Mouse (Mus musculus) brown adipose tissue, adult 24 weeks (tissue): ENCODE data around the gene Kat2b. TPM values are rescaled to one million over a fixed set of nuclear protein-coding genes. Genes with fewer than 3 reads are reported as not detected.
"Not testable (repeated sequence)": the region's sequence is repeated elsewhere in the genome, so short reads cannot be mapped to it uniquely, and the experiment has no call there.

Source experiments
- H3K27ac ChIP-seq: fragments of 200-500 bp; replicated peaks from 2 replicates; pipeline ENCODE4 v1.5.1; 2012; ENCODE audit warnings: low read depth, mild to moderate bottlenecking, low read length
- H3K4me1 ChIP-seq: fragments of 200-500 bp; 2 replicates; pipeline ENCODE4 v1.6.1; 2012; ENCODE audit warnings: low read length, mixed read lengths; ENCODE audit not compliant: control insufficient read depth, insufficient read depth, insufficient read length
- H3K4me3 ChIP-seq: fragments of 200-500 bp; 2 replicates; pipeline ENCODE4 v1.5.1; 2012; ENCODE audit warnings: low read depth, mild to moderate bottlenecking, low read length, moderate library complexity; ENCODE audit not compliant: insufficient read depth
- polyA plus RNA-seq: library from polyadenylated mRNA; stranded (reverse); fragments of >200 nt; gene quantifications from 2 replicates; pipeline ENCODE4 v1.2.4, GENCODE M21; 2012; ENCODE audit not compliant: missing spikeins, insufficient read depth, insufficient read length

Gene Kat2b
- 33.2 and 52.3 TPM in 2 replicates for polyA plus RNA-seq

- Histone ChIP-seq H3K4me3 (peak within 1 kb of the TSS; percentile 80), H3K27ac (peak within 1 kb of the TSS; percentile 88), H3K4me1 (peaks cover 13% of the 10 kb centered on the region)
These were observed at the start of gene Kat2b for GRCm38 (mm10) chr17:53566161-53566918. Gene Kat2b, plus strand, starts transcription at chr17:53566861.

DNA sequence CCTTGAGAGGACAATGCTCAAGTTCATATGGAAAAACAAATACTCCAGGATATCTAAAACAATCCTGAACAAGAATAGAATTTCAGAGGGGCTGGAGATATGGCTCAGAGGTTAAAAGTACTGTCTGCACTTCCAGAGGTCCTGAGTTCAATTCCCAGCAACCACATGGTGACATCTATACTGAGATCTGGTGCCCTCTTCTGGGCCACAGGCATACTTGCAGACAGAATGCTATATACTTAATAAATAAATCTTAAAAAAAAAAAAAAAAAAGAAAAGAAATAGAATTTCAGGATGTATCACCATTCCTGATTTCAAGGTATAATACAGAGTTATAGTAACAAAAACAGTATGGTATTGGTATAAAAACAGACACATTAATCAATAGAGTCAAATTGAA lies 47.3 kb upstream of the Kat2b start:
- Histone ChIP-seq H3K4me1 (no peaks in the 10 kb centered on the region), H3K27ac (no peak overlapping the region), H3K4me3 (no peak overlapping the region)

- Histone ChIP-seq H3K4me1 (no peaks in the 10 kb centered on the region), H3K27ac (no peak overlapping the region), H3K4me3 (no peak overlapping the region)
These were observed 46.2 kb upstream of the Kat2b start for GRCm38 (mm10) chr17:53520509-53520908.

DNA sequence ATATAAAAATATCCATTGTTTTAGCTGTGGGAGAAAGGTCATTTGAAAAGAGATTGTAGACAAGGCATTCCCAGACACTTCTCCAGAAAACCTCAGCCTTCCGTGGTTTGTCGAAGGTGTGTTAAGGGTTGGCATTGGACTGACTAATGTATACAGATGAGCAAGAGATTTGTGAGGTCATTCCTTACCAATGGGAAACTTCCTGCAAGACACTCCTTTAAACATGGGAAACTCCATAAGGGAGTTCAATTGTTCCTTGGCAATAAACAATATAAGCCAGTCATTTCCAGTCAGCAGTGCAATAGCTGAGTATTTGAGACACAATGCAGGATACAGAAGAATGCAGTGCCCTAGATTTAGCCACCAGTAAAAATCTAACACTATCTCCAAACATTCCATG lies 38.6 kb upstream of the Kat2b start:
- no peaks in the 10 kb centered on the region for H3K4me1 ChIP-seq
- H3K4me3 ChIP-seq = no peak overlapping the region
- no peak overlapping the region for H3K27ac ChIP-seq

DNA sequence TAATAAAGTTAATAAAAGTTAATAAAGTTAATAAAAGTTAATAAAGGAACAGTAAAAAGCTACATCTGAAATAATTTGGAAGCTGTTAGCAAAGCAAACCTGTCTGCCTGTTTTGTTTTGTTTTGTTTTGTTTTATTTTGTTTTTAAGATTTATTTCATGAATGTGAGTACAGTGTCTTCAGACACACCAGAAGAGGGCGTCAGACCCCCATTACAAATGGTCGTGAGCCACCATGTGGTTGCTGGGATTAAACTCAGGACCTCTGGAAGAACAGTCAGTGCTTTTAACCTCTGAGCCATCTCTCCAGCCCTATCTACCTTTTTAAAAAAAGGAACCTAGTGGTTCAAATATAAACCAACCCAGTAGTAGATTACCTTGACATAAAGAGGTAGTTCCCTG lies 35.5 kb upstream of the Kat2b start:
- H3K4me1 ChIP-seq = no peaks in the 10 kb centered on the region
- H3K27ac ChIP-seq = no peak overlapping the region
- no peak overlapping the region for H3K4me3 ChIP-seq

GRCm38 (mm10) chr17:53532425-53532824 lies 34.2 kb upstream of the Kat2b start:
- H3K27ac ChIP-seq = no peak overlapping the region
- no peak overlapping the region for H3K4me3 ChIP-seq
- H3K4me1 ChIP-seq = no peaks in the 10 kb centered on the region

- H3K4me3 ChIP-seq, H3K27ac ChIP-seq, H3K4me1 ChIP-seq: not testable (repeated sequence)
These were observed 27.3 kb upstream of the Kat2b start, which contains the start of gene Pp2d1 for GRCm38 (mm10) chr17:53539351-53539750. Gene Pp2d1, minus strand, starts transcription at chr17:53539451.

DNA sequence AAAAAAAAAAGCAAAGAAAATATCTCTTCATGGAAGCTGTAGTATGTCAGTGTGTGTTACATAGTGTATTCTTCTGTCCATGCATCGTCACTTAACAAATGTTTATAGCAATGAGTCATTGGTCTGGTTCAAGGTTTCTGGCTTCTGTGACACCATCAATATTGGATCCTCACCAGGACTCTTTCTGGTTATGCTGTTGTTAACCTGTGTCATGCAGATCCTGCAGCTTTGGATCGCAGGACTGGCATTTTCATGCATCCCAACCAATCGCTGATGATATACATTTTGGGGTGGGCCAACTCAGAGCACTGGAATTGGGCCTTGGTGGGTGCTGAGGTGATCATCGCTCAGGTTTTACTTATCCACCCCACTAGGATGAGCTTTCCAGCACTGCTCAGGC lies 24.1 kb upstream of the Kat2b start:
- Histone ChIP-seq H3K4me3 (no peak overlapping the region), H3K4me1 (peaks cover 2% of the 10 kb centered on the region; the same call in 1 of the 2 replicates), H3K27ac (no peak overlapping the region)

GRCm38 (mm10) chr17:53543591-53544324 lies 22.9 kb upstream of the Kat2b start:
- Histone ChIP-seq H3K27ac (peak overlapping the region; percentile 34; the same call in 1 of the 2 replicates), H3K4me1 (peaks cover 2% of the 10 kb centered on the region; the same call in 1 of the 2 replicates), H3K4me3 (no peak overlapping the region)

DNA sequence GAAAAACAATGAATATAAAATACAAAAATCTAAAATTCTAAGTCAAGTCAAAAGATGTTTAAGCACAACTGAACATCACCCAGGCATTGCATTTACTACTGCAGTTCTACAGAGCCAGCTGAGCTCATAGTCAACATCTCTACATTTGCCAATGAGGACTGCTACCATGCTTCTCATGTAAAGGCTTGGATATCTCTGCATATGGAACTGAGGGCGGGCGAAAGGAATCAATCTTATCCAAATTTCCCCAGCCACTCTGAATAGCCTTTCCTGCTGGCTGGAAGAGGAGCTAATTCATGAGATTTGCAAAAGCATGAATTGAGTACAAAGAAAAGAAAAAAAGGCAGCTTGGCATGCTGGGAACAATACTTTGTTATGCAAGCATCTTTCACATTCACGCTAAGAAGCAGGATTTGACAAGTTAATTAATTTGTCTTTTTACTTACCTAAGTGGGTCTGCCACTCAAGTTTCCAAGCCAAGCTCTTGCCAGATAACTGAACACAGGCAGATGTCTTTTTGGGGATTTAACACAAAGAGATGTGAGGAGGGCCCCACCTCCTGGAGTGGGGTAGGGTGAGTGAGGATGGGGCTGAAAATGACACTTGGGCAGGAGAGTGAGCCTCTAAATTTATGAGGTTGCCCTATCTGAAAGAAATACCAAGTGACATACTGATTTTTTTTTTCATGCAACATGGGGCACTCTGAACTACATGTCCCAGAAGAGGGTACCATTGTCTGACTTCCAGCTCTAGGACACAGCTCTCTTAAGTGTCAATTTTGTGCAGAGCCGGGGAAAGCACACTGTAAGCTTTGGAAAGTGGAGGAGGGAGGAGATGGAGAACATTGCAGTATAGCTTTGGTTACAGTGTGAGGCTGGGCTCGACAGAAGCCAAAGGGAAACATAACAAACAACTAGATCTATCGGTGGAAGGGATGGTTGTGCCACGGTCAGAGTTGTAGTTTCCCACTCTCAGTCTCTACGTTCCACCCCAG lies 15.1 kb upstream of the Kat2b start:
- H3K27ac ChIP-seq = no peak overlapping the region
- H3K4me3 ChIP-seq = no peak overlapping the region

DNA sequence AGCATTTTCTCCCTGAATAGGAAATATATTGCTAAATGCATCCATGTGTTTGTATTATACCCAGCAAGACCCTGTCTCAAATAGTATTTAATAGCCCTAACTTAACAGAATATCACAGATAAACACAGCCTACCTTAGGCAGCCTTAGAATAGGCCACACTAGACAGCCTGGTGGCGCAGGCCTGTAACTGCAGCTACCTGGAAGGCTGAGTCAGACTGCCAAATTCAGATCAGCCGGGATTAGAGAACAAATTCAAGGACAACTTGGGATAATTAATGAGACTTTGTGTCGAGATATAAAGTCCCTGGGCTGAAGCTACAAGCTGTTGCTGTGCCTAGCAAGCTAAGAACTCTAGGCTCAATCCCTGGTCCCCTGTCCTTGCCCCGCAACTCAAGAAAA lies 12.6 kb upstream of the Kat2b start:
- Histone ChIP-seq H3K4me3 (no peak overlapping the region), H3K27ac (no peak overlapping the region), H3K4me1 (no peaks in the 10 kb centered on the region)

More for the DNA sequence above, 15.1 kb upstream of the Kat2b start:
- H3K4me1 ChIP-seq = no peaks in the 10 kb centered on the region

DNA sequence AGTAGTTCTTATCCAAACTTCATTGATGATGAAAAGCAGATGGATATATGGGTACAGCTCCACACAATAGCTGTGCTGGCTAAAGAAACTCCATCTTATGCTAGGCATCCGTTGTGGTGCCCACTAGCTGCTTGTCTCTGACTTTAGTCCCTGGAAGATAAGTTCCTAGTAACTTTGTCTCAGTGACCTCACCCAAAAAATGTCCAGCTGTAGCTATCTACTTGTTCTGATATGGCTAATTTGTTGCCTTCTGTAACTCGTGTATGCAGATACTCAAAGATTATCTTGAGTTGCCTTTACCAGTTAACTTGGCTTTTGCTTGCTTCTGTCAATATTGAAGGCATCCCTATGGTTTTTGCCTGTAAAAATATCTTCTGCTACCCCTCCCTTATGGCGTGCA lies 11.8 kb upstream of the Kat2b start:
- Histone ChIP-seq H3K4me1 (no peaks in the 10 kb centered on the region), H3K4me3 (no peak overlapping the region), H3K27ac (no peak overlapping the region)

GRCm38 (mm10) chr17:53557443-53557842 lies 9.2 kb upstream of the Kat2b start:
- no peak overlapping the region for H3K27ac ChIP-seq
- H3K4me3 ChIP-seq = no peak overlapping the region
- no peaks in the 10 kb centered on the region for H3K4me1 ChIP-seq

DNA sequence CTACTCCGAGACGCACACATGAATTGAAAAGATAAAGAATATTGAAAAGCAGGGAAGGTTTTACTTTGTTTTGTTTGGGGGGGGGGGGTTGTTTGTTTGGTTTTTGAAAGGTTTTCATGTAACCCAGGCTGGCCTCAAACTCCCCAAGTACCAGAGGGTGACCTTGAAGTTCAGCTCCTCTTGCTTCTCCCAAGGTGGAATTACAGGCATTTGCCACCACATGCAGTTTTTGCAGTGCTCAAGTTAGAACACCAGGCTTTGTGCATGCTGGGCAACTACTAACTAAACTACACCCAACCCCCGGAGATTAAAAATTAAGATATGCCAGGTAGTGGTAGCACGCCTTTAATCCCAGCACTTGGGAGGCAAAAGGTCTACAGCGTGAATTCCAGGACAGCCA lies 7.0 kb upstream of the Kat2b start:
- Histone ChIP-seq H3K27ac (no peak overlapping the region), H3K4me1 (no peaks in the 10 kb centered on the region)

More for the DNA sequence above, 7.0 kb upstream of the Kat2b start:
- H3K4me3 ChIP-seq = no peak overlapping the region
